Mouse (Mus musculus) midbrain, embryonic 12.5 days (tissue): ENCODE measurements around the gene Src. TPM values are rescaled to one million over a fixed set of nuclear protein-coding genes. Genes with fewer than 3 reads are reported as not detected.
"Not testable (repeated sequence)": the region's sequence is repeated elsewhere in the genome, so short reads cannot be mapped to it uniquely, and the experiment has no call there.

ENCODE experiments used
- ATAC-seq: fragments of 200-750 bp; cut with Nextera tagmentation; 2 replicates; pipeline ENCODE4 v1.8.0; 2017; ENCODE audit warnings: low read depth, moderate TSS enrichment, moderate library complexity; ENCODE audit not compliant: low FRiP score
- H3K27ac ChIP-seq: fragments of 300-500 bp; sonication (generic); replicated peaks from 2 replicates; pipeline ENCODE4 v1.5.1; 2016; ENCODE audit warnings: mild to moderate bottlenecking
- H3K27me3 ChIP-seq: fragments of 300-500 bp; sonication (generic); 2 replicates; pipeline ENCODE4 v1.6.1; 2016; ENCODE audit warnings: mild to moderate bottlenecking
- H3K36me3 ChIP-seq: fragments of 300-500 bp; sonication (generic); 2 replicates; pipeline ENCODE4 v1.6.1; 2016
- H3K4me1 ChIP-seq: fragments of 300-500 bp; sonication (generic); 2 replicates; pipeline ENCODE4 v1.6.1; 2016
- H3K4me2 ChIP-seq: fragments of 300-500 bp; sonication (generic); replicated peaks from 2 replicates; pipeline ENCODE4 v1.6.1; 2016; ENCODE audit warnings: mild to moderate bottlenecking, moderate library complexity
- H3K4me3 ChIP-seq: fragments of 300-500 bp; sonication (generic); 2 replicates; pipeline ENCODE4 v1.5.1; 2016; ENCODE audit warnings: mild to moderate bottlenecking
- H3K9ac ChIP-seq: fragments of 300-500 bp; sonication (generic); replicated peaks from 2 replicates; pipeline ENCODE4 v1.6.1; 2016; ENCODE audit warnings: mild to moderate bottlenecking, moderate library complexity
- H3K9me3 ChIP-seq: fragments of 300-500 bp; sonication (generic); 2 replicates; pipeline ENCODE4 v1.6.1; 2016; ENCODE audit warnings: mild to moderate bottlenecking
- WGBS: fragments of 180-500 bp; shearing (Covaris S2); methylation state at CpG from one replicate; pipeline ENCODE4 v1.1.7; 2016; 5-methylcytosine and 5-hydroxymethylcytosine counted together
- polyA plus RNA-seq: library from polyadenylated mRNA; unstranded; fragments of >200 nt; fragmentation: Nextera tagmentation; extraction: Ambion mirVana; gene quantifications from 2 replicates; pipeline ENCODE4 v1.2.1, GENCODE M21; 2016

Gene Src
- polyA plus RNA-seq: 33.5 and 36.6 TPM in 2 replicates

DNA sequence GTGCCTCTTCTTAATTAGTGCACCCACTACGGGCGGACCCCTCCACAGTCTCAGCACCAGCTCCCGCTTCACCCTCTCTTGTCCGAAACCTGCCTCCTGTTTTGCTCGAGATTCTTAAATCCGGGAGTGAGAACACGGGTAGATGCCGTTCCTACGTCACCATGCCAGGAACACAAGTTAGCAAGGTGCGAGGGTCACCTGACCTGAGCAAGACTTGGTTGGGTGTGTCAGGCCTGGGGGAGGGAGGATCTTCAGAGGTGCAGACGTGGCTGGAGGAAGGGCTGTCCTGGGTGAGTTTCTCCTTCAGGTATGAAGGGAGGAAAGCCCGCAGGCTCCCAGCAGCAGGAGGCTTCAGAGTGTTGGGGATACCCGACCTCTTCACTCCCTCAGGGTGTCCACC, at the start of gene Src:
Gene Src (plus strand): TSS at position 239 of the 400 bp plus-strand sequence.
- no peak for ATAC-seq
- WGBS: 22% methylated on average over 13 of the region's 13 CpGs
- H3K4me1 ChIP-seq: peaks cover 14% of the 10 kb centered on the region
- no peak within 1 kb of the TSS for H3K4me3 ChIP-seq
- no peaks in the 10 kb centered on the region for H3K9me3 ChIP-seq
- H3K27ac ChIP-seq: no peak within 1 kb of the TSS
- no peaks in the 10 kb centered on the region for H3K36me3 ChIP-seq
- H3K27me3 ChIP-seq: peaks cover 12% of the 10 kb centered on the region; the same call in 1 of the 2 replicates
- H3K9ac ChIP-seq: no peak within 1 kb of the TSS
- no peak within 1 kb of the TSS for H3K4me2 ChIP-seq

DNA sequence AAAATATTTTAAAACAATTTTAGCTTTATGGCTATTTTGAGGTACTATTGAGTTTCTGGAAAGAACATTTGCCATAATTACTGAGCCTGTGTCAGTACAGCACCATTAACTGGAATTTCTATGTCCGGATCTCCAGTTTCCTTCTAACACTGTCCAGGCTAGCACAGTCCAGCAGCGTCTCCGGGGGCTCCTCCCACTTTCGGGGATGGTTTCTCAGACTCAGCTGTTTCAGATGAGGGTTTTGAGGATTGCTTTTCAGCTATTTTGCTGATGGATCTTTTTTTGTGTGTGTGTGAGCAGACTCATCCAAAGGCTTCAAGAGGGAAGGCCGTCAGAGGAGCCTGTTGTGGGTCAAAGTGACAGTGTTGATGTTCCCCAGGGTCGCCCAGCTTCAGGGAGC, 46.5 kb upstream of the Src start:
- Histone ChIP-seq H3K9me3 (no peaks in the 10 kb centered on the region), H3K4me1 (peaks cover 36% of the 10 kb centered on the region), H3K27ac (no peak overlapping the region), H3K4me3 (no peak overlapping the region), H3K4me2 (no peak overlapping the region), H3K27me3 (no peaks in the 10 kb centered on the region), H3K9ac (no peak overlapping the region), H3K36me3 (peaks cover 17% of the 10 kb centered on the region; the same call in 1 of the 2 replicates)
- no peak for ATAC-seq
- WGBS: 82% methylated on average over 6 of the region's 6 CpGs

DNA sequence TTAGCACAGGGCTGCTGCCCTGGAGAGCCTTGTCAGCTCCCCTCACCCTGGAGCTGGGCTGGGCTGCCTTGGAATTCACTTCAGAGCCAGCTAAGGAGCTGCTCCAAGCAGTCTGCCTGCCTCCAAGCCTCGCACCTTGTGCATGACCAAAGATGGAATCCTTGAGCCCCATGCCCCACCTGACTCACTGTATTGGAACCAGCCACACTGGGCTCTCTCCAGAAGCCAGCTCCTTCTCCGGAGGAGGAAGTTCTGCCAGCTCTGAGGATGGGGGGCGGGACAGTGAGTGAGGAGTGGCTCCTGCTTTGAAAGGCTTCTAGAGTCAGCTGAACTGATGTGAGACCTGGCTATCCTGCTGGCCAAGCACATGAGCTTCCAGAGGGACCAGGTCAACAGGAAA, 44.6 kb upstream of the Src start:
- Histone ChIP-seq H3K36me3 (peaks cover 17% of the 10 kb centered on the region; the same call in 1 of the 2 replicates), H3K9me3 (no peaks in the 10 kb centered on the region), H3K9ac (no peak overlapping the region), H3K4me3 (no peak overlapping the region), H3K4me1 (peaks cover 21% of the 10 kb centered on the region), H3K4me2 (no peak overlapping the region), H3K27ac (no peak overlapping the region), H3K27me3 (no peaks in the 10 kb centered on the region)
- no peak for ATAC-seq
- 83% methylated on average over 3 of the region's 3 CpGs for WGBS

DNA sequence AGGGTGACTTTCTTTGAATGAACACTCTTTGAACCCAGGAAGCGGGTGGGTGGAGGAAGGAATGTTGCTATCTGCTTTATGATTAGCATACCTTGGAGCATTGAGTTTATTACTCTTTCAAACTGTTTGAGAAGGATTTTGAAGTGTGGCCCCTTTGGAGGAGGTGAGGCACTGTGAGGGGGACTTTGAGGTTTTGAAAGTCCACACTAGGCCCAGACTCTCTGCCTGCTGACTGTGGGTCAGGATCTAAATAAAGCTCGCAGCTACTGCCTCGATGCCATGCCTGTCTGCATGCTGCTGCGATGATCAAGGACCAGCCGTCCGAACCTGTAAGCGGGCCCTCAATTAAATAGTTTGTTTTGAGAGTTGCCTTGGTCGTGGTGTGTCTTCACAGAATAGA, 43.2 kb upstream of the Src start:
- Histone ChIP-seq H3K36me3 (peaks cover 19% of the 10 kb centered on the region), H3K9me3 (no peaks in the 10 kb centered on the region), H3K4me2 (no peak overlapping the region), H3K9ac (no peak overlapping the region), H3K27ac (no peak overlapping the region), H3K4me3 (no peak overlapping the region), H3K4me1 (peaks cover 15% of the 10 kb centered on the region), H3K27me3 (no peaks in the 10 kb centered on the region)
- WGBS: 53% methylated on average over 8 of the region's 8 CpGs
- no peak for ATAC-seq

DNA sequence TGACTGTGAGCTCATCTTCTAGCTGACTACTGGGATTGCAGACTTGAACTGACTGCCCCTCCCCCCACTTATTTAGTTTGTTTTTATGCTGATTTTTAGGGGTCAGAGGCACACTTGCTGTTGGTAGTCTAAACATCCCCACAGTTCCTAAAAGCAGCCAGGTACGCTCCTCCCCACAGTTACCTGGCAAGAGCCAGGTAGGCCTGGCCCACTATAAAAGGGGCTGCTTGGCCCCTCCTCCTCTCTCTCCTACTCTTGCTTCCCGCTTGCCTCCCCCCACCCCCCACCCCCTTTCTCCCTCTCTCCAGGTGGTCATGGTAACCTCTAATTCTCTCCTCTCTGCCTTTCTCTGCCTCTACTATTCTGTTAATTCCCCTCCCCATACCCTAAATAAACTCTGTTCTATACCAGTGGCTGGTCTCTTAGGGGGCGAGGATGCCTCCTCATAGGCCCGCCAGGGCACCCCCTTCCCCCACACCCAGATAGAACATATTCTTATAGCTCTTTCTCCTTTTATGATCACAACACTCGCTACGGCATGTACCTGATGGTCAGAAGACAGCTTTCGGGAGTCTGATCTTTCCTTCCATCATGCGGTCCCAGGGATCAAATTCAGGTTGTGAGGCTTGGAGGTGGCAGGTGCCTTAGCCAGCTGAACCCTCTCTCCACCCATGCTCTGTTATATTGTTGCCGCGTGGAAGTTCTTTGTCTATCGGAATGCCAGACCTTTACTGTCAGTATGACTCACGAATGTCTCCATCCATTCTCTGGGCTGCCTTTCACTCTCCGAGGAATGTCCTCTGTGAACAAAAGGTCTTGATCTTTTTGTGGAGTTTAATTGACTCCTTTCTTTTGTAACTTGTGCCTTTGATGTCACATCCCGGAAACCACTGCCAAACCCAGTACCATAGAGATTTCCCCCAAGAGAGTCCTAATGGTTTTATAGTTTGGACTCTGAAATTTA, 42.2 kb upstream of the Src start:
- H3K4me3 ChIP-seq: no peak overlapping the region
- WGBS: 11% methylated on average over 14 of the region's 14 CpGs
- H3K9ac ChIP-seq: 0 out of 2 replicates have a peak overlapping the region, but pooled peaks have one; percentile 24
- no peaks in the 10 kb centered on the region for H3K9me3 ChIP-seq
- H3K4me1 ChIP-seq: peaks cover 15% of the 10 kb centered on the region
- peaks cover 20% of the 10 kb centered on the region for H3K36me3 ChIP-seq
- no peaks in the 10 kb centered on the region for H3K27me3 ChIP-seq
- no peak for ATAC-seq
- peak overlapping the region; percentile 60 for H3K27ac ChIP-seq
- peak overlapping the region; percentile 31 for H3K4me2 ChIP-seq

DNA sequence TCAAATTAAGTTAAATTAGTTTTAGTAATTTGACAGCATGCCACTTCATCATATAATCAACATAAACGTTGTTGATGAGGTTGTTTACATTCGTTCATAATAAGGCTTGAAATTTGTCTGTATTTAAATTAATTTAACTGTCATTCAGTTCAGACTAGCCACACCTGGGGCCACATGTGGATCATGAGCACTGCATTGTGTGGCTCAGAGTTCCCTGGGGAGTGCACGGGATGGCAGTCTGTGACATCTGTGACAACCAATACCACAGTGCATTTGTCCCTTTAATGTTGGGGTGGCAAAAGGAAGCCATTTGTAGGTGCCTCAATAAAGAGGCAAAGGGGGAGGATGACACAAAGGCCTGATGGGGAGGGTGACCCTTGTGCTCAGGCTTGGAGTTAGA, 41.2 kb upstream of the Src start:
- Histone ChIP-seq H3K4me2 (no peak overlapping the region), H3K36me3 (peaks cover 22% of the 10 kb centered on the region), H3K9ac (no peak overlapping the region), H3K4me1 (peaks cover 15% of the 10 kb centered on the region), H3K27me3 (no peaks in the 10 kb centered on the region), H3K27ac (no peak overlapping the region), H3K4me3 (no peak overlapping the region), H3K9me3 (no peaks in the 10 kb centered on the region)
- 48% methylated on average over 3 of the region's 3 CpGs for WGBS
- no peak for ATAC-seq

DNA sequence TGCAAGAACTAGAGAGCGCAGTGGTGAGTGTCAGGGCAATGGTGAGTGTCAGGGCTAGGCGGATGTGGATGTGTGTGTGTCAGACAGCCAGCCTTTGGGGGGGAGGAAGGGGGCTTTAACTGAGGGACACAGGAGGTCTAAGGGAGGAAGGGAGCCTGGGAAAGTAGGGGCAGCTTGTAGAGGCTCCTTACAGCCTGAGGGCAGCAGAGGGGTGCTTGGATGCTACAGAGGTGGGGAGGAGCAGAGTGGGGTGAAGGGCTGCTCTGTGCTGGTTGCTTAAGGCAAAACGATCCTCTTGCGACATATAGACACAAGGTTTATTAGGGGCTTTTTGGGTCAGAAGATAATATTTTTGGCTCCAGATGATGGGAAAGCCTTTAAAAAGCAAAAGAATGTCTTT, 33.4 kb upstream of the Src start:
- no peak overlapping the region for H3K4me2 ChIP-seq
- H3K36me3 ChIP-seq: peaks cover 29% of the 10 kb centered on the region
- 32% methylated on average over 4 of the region's 4 CpGs for WGBS
- H3K9me3 ChIP-seq: no peaks in the 10 kb centered on the region
- H3K4me1 ChIP-seq: peaks cover 7% of the 10 kb centered on the region; the same call in 1 of the 2 replicates
- no peaks in the 10 kb centered on the region for H3K27me3 ChIP-seq
- peak overlapping the region; percentile 39 for H3K27ac ChIP-seq
- H3K4me3 ChIP-seq: no peak overlapping the region
- H3K9ac ChIP-seq: no peak overlapping the region
- no peak for ATAC-seq

DNA sequence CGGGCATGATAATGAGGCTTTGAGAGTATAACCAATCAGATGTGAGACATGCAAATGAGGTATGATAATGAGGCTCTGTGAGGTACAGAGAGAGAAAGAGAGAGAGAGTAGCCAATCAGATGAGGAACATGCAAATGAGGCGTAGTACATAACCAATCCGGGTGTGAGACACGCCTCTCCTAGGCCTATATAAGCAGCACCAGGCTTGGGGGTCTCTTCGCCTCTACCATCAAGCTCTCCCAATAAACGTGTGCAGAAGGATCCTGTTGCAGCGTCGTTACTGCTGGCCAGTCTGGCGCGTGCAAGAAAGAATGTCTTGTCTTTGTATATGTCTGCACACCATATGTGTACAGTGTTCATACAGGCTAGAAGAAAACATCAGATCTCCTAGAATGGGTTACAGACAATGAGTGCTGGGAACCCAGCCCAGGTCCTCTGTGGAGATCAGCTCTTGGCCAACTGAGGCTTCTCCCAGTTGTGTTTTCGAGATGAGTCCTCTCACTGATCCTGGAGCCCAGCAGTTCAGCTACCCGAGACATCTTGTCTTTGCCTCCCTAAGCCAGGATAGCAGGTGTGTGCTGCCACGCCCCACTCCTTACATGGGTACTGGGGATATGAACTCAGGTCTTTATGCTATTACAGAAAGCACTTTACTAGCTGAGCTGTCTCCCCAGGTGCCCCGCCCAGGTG, 29.2 kb upstream of the Src start:
- ATAC-seq, H3K9me3 ChIP-seq, H3K4me2 ChIP-seq, H3K4me3 ChIP-seq, H3K27me3 ChIP-seq, H3K9ac ChIP-seq, H3K27ac ChIP-seq, H3K4me1 ChIP-seq: not testable (repeated sequence)
- 96% methylated on average over 14 of the region's 14 CpGs for WGBS
- H3K36me3 ChIP-seq: peaks cover 12% of the 10 kb centered on the region

DNA sequence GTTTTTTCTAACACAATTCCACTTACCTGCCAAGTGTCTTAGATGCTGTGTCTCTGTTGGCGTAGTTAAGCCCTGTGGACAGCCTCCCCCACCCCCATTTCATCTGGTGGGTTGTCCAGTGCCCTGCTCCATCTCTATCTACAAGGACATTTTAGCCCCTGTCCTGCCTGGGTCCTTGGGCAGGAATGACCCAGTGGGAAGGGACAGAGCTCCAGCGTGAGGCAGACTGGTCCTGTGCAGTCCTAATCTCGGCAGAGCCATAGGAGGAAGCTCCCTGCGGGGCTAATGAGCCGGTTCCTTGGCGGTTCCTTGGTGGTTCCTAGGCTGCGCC, 28.7 kb upstream of the Src start:
- no peak overlapping the region for H3K4me2 ChIP-seq
- no peak overlapping the region for H3K4me3 ChIP-seq
- H3K9ac ChIP-seq: no peak overlapping the region
- 86% methylated on average over 7 of the region's 7 CpGs for WGBS
- H3K4me1 ChIP-seq: peaks cover 7% of the 10 kb centered on the region; the same call in 1 of the 2 replicates
- peaks cover 11% of the 10 kb centered on the region; the same call in 1 of the 2 replicates for H3K36me3 ChIP-seq
- no peak for ATAC-seq
- no peak overlapping the region for H3K27ac ChIP-seq
- H3K9me3 ChIP-seq: no peaks in the 10 kb centered on the region
- H3K27me3 ChIP-seq: no peaks in the 10 kb centered on the region

DNA sequence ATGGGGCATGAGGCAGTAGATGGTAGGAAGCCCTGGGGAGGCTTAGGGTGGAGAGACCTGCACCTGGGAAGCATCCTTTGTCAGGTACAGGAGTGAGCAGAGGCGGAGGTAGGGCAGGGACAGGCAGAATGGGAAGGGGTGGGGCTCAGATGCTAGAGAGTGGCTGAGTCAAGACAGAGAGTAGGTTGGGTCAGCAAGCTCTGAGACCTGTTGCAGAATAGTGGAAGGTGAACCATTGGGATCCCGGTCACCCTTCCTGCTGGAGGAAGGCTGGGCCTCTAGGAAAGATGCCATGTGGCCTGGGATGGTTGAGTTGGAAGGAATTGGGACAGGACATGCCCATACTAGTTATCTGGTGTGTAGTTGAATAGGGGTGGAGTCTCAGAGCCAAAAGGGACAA, 25.9 kb upstream of the Src start:
- WGBS: 92% methylated on average over 2 of the region's 2 CpGs
- no peak for ATAC-seq

DNA sequence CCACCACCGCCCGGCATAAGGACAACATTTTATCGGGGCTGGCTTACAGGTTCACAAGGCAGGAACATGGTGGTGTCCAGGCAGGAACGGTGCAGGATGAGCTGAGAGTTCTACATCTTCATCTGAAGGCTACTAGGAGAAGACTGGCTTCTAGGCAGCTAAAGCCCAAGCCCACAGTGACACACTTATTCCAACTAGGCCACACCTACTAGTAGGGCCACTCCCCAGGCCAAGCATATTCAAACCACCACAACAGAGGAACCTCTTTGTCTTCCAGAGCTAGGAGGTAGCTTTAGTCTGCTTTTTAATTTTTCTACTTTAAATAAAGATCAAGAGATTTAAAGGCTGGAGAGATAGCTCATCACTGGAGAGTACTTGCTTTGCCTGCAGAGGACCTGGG, 24.7 kb upstream of the Src start:
- H3K4me3 ChIP-seq: no peak overlapping the region
- H3K27me3 ChIP-seq: no peaks in the 10 kb centered on the region
- no peaks in the 10 kb centered on the region; the same call in 1 of the 2 replicates for H3K4me1 ChIP-seq
- H3K9me3 ChIP-seq: peaks cover 3% of the 10 kb centered on the region; the same call in 1 of the 2 replicates
- no peak overlapping the region for H3K4me2 ChIP-seq
- H3K27ac ChIP-seq: no peak overlapping the region
- no peak for ATAC-seq
- peaks cover 38% of the 10 kb centered on the region for H3K36me3 ChIP-seq
- no peak overlapping the region for H3K9ac ChIP-seq
- 98% methylated on average over 4 of the region's 4 CpGs for WGBS

More for the DNA sequence above, 25.9 kb upstream of the Src start:
- no peak overlapping the region for H3K27ac ChIP-seq
- H3K4me1 ChIP-seq: no peaks in the 10 kb centered on the region; the same call in 1 of the 2 replicates
- H3K9me3 ChIP-seq: no peaks in the 10 kb centered on the region
- no peak overlapping the region for H3K4me2 ChIP-seq
- no peak overlapping the region for H3K4me3 ChIP-seq
- peaks cover 30% of the 10 kb centered on the region for H3K36me3 ChIP-seq
- no peak overlapping the region for H3K9ac ChIP-seq
- H3K27me3 ChIP-seq: no peaks in the 10 kb centered on the region

DNA sequence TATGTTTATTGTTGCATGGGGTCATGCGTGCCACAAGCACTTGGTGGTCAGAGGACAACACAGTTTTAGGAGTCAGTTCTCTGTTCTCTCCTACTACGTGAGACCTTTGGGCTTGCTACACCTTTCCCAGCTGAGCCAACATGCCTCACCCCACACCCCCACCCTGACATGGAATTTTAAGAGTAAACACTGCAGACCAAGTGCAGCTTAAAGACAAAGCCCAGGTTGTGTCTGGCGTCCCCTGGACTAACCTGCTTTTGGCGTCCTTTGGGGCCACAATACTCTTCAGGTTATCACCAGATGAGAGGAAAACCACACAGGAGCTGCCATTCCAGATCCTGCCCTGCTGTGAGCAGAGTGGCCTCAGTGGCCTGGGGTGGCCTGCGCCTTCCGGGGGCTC, 23.4 kb upstream of the Src start:
- no peak overlapping the region for H3K4me2 ChIP-seq
- no peak overlapping the region for H3K27ac ChIP-seq
- peaks cover 4% of the 10 kb centered on the region; the same call in 1 of the 2 replicates for H3K9me3 ChIP-seq
- no peak for ATAC-seq
- no peaks in the 10 kb centered on the region; the same call in 1 of the 2 replicates for H3K4me1 ChIP-seq
- H3K4me3 ChIP-seq: no peak overlapping the region
- H3K36me3 ChIP-seq: peaks cover 41% of the 10 kb centered on the region
- no peaks in the 10 kb centered on the region for H3K27me3 ChIP-seq
- H3K9ac ChIP-seq: no peak overlapping the region
- 77% methylated on average over 6 of the region's 6 CpGs for WGBS
